Mouse (Mus musculus) mouse embryonic stem cell (cell line): ENCODE data around the gene Agbl4.

Source experiments
- in situ Hi-C, 2 experiments: fragments of 300-500 bp; cut with MboI; formaldehyde crosslinking; loops; 1 replicate in 1 of 2; 3 replicates in 1 of 2; pipeline ENCODE4 v1.14.3; 2019 to 2020; ENCODE audit warnings: low sequenced_read_pairs in 2 of 2, low pct_unique_long_range_greater_than_20kb in 1 of 2, mixed read lengths in 1 of 2; ENCODE audit not compliant: unreplicated experiment in 1 of 2

Gene Agbl4

GRCm38 (mm10) chr4:111579863-111580224 is 1182.4 kb downstream of the Agbl4 start:
- in situ Hi-C loops, result no loop called here

- in situ Hi-C loops, result no loop called here
Observed at GRCm38 (mm10) chr4:111580239-111580638, 1182.8 kb downstream of the Agbl4 start.

GRCm38 (mm10) chr4:111583562-111584237 is 1186.2 kb downstream of the Agbl4 start:
- in situ Hi-C loops, result no loop called here

GRCm38 (mm10) chr4:111584286-111584685 is 1186.8 kb downstream of the Agbl4 start:
- in situ Hi-C loops, result no loop called here

- in situ Hi-C loops, result no loop called here
Observed at GRCm38 (mm10) chr4:111588211-111588610, 1190.8 kb downstream of the Agbl4 start.

- in situ Hi-C loops, result no loop called here
Observed at GRCm38 (mm10) chr4:111589467-111590170, 1192.2 kb downstream of the Agbl4 start.

GRCm38 (mm10) chr4:111594655-111595295 is 1197.3 kb downstream of the Agbl4 start:
- in situ Hi-C loops, result no loop called here

GRCm38 (mm10) chr4:111597249-111597661 is 1199.8 kb downstream of the Agbl4 start:
- in situ Hi-C loops, result no loop called here

GRCm38 (mm10) chr4:111597986-111598385 is 1200.5 kb downstream of the Agbl4 start:
- in situ Hi-C loops, result no loop called here

- in situ Hi-C loops, result loop anchor here in 1 of 2 experiments (25.0 kb wide), 1 partner anchor 241 kb away; no protein-coding TSS in a partner anchor
Observed at GRCm38 (mm10) chr4:111603194-111603593, 1205.7 kb downstream of the Agbl4 start.

- in situ Hi-C loops, result loop anchor here in 1 of 2 experiments (25.0 kb wide), 1 partner anchor 246 kb away; no protein-coding TSS in a partner anchor
Observed at GRCm38 (mm10) chr4:111607826-111608500, 1210.5 kb downstream of the Agbl4 start.

GRCm38 (mm10) chr4:111621865-111622264 is 1224.4 kb downstream of the Agbl4 start:
- in situ Hi-C loops, result loop anchor here (10.0 to 25.0 kb wide), 3 partner anchors 117 to 260 kb away; no protein-coding TSS in a partner anchor

- in situ Hi-C loops, result loop anchor here (10.0 to 25.0 kb wide), 3 partner anchors 120 to 263 kb away; no protein-coding TSS in a partner anchor
Observed at GRCm38 (mm10) chr4:111624914-111625313, 1227.5 kb downstream of the Agbl4 start.

- in situ Hi-C loops, result loop anchor here (10.0 kb wide), 2 partner anchors 121 to 131 kb away; no protein-coding TSS in a partner anchor
Observed at GRCm38 (mm10) chr4:111626118-111626830, 1228.8 kb downstream of the Agbl4 start.

GRCm38 (mm10) chr4:111632615-111633014 is 1235.2 kb downstream of the Agbl4 start:
- in situ Hi-C loops, result no loop called here

- in situ Hi-C loops, result no loop called here
Observed at GRCm38 (mm10) chr4:111635538-111636124, 1238.2 kb downstream of the Agbl4 start.

GRCm38 (mm10) chr4:111638948-111639708 is 1241.7 kb downstream of the Agbl4 start:
- in situ Hi-C loops, result no loop called here
